Mouse (Mus musculus) liver, adult (tissue): ENCODE data around the gene Mthfr.

ENCODE experiments used
- GATA4 ChIP-seq: IDR thresholded peaks from 2 replicates; pipeline ENCODE4 v1.6.1; 2014; ENCODE audit warnings: mild to moderate bottlenecking, low read length; ENCODE audit not compliant: insufficient replicate concordance

Gene Mthfr

DNA sequence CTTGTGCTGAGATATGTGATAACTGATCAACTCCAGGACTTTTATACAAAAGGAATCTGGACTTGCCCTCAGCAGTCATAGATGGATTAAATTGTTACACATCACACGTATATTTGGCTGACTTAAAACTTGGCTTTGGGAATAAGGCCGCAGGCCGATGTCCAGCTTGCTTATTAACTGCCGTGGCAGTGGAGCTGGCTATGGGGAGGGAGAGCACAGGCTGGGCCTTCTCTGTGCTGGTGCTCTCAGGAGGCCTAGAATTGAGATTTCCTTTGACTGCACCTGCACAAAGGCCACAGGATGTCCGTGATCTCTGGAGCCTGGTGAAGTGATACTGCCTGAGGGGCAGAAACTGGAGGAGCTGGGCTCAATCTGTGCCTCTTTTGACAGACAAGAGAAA, 8.4 kb upstream of the Mthfr start:
- TF ChIP-seq GATA4: no peak

DNA sequence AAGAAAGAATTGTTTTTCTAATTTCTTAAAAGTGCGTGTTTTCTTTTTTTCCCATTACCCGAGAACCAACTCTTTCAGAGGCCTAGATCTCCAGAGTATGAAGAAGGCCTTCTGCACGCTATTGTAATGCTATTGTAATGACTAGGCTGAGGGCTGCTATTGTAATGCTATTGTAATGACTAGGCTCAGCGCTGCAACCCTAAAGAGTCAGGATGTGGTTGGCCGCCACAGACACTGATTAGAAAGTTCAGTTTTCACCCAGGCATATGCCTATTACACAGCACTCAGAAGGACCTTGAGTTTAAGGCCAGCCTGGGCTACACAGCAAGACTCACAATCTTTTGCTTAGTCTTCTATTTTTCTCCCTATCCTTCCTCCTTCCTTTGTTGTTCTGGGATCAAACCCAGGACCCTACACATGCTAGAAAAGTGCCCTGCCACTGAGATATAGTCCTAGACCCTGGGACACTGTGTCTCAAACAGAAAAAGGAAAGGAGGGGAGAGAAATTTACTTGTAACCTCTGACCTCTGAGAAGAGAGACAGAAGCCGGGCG, 4.9 kb upstream of the Mthfr start:
- TF ChIP-seq GATA4: no peak

DNA sequence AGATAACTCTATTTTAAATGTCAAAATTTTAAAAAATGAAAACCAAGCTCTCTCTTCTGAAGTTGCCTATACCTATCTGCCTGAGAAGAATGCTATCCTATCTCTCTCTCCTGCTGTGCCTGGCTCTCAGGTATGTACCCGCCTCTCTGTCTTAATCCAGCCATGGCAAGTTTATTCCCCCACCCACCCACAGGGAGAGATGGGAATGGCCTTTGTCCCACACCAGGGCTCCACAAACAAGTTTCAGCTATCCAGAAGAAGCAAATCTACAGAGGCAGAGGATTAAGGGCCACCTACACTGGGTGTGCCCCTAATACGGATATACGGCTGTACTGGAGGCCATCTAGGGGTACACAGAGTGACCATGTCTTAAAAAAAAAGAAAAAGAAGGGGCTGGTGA, 3.4 kb upstream of the Mthfr start:
- no peak for TF ChIP-seq GATA4

DNA sequence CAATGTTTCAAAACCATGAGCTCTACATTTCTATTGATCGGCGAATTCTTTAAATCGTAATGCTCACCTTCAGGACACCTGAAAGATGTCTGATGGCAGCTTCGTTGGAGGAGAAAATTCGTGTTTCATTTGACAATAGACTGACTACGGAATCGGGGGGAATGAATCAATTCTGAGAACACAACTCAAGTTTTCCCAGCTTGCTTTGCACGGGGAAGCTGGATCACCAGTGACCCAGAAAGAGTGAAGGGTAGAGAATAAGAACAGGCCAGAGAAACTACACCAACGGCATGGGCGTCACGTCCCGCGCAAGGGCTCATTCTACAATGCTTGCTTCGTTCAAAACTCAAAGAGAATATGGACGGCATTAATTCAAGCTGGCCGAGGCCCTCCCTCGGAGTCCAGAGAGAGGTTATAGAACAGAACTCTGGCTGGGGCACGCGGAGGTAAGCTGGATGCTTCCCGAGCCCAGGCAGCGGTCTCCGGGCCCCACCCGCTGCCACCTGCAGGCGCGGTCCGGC, 738 bp upstream of the Mthfr start:
- TF ChIP-seq GATA4: no peak

DNA sequence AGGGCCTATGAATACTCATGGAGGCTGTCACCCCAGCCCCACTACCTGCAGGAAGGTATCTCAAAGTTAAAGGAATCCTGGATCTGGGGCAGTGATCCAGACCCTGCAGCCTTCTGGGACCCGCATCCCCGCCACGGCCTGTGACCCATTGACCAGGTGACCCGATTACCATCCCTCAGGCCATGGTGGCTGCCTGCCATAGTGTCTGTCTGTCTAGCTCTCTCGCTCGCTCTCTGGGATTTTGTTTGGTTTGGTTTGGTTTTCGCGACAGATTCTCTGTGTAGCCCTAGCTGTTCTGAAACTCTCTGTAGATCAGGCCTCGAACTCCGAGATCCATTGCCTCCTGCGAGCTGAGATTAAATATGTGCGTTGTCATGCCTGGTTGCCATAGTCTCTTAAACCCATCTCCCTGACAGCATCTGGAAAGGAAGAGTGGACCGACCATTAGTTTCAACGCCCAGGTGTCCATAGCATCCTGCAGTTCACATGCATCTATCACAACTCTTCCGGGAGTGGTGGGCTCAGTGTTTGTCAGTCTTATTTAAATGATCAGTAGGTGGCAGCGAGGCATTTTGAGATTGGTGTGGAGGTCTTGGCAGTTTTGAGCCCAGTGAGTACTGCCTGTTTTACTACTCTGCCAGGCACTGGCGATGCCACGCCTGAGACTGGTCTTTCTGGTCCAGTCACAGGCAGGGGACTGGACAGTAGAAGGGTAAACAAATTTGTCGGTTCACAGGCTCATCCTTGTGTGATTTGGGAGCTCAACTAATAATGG, 564 bp downstream of the Mthfr start:
- no peak for TF ChIP-seq GATA4

DNA sequence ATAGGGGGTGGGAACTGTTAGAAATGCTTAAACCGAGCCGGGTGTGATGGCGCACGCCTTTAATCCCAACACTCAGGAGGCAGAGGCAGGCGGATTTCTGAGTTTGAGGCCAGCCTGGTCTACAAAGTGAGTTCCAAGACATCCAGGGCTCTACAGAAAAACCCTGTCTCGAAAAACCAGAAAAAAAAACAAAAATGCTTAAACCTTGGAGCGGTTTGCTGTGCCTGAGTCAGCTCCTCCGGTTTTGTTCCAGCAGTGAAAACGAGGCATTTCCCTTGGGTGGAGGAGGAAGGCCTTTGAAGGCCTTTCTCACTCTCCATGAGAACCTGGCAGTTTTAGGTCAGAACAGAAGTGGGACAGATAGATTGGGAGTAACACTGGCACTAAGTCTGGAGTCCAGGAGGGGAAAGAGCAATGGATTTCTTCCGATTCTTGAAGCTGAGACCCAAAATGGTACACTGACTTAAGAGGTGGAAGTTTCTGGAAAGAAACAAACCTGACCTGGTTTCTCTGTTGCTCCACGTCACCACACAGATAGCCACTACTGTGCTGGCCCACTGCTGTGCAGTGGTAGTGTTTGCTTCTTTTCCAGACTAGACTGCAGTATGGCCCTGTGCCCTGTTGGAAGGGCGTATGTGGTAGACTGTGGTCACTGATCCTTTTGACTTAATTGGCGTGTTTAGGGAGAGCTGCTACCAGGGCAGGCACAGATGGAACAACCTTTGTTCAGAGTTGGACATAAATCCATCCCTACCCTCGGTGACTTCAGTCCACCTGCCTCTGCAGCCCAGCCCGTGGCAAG, 1.4 kb downstream of the Mthfr start:
- TF ChIP-seq GATA4: no peak

DNA sequence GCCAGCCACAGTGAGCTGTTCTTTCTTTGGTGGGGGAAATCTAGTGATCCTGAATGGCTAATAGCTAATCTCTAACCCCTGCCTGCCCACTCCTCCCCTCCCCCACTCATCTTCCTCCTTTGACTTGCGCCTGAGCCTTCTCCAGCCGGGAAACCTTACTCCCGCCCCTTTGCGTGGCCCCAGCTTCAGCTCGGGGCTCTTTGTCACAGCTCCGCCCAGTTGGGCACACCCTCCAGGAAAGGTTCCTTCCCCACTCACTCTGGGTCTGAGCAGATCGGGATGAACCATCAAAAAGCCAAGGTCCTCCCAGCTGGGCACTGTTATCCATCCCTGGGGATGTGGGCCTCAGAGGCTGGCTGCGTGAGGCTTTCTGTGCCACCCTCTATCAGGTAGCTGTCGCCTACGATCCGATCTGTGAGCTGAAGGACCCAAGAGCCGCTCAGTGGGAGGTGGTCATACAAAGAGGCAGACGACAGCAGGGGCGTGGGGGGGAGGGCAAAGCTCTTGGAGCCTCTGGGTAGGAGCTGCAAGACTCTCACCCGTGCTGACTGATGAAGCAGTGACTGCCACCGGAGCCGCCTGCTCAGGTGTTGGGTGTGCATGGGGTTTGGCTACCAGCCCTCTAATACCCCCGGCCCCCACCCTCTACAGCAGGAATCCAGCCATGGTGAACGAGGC, 2.2 kb downstream of the Mthfr start:
- no peak for TF ChIP-seq GATA4

DNA sequence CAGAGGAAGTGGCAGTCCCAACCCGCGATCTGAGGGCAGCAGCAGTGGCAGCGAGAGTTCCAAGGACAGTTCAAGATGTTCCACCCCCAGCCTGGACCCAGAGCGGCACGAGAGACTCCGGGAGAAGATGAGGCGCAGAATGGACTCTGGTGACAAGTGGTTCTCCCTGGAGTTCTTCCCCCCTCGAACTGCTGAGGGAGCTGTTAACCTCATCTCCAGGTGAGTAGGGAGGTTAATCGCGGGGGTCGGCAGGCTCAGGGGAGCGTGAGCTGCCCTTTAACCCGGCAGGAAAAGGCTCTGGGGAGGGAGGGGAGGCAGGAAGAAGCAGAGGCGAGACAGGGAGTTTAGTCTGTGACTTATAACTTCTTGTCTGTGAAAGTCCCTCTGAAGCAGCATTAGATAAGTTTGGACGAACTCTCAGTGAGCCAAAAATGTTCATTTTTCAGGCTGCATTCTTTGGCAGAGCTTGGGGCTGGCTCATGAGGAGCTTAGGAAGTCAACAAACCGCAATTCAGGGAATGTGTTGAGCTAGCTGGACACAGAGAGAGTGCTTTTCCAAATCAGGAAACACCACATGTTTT, 2.8 kb downstream of the Mthfr start:
- TF ChIP-seq GATA4: peak; percentile 8; the same call in 1 of the 2 replicates

DNA sequence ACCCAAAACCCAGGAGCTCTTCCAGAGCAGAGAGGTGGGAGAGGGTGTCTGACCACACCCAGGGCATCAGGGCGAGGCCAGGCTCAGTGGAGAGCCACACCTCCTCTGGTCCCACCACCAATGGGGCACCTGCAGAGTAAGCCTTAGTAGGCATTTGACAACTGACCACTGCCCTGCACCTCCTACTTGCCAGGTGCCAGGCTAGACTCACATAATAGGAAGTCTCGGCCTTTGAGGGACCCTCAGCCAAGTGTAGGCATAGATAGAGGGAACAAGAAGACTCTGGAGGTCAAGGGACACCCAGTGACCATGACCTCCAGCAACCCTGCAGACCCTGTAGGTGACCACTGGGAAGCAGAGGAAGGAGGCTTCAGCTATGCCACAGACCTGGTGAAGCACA, 5.2 kb downstream of the Mthfr start:
- TF ChIP-seq GATA4: no peak

DNA sequence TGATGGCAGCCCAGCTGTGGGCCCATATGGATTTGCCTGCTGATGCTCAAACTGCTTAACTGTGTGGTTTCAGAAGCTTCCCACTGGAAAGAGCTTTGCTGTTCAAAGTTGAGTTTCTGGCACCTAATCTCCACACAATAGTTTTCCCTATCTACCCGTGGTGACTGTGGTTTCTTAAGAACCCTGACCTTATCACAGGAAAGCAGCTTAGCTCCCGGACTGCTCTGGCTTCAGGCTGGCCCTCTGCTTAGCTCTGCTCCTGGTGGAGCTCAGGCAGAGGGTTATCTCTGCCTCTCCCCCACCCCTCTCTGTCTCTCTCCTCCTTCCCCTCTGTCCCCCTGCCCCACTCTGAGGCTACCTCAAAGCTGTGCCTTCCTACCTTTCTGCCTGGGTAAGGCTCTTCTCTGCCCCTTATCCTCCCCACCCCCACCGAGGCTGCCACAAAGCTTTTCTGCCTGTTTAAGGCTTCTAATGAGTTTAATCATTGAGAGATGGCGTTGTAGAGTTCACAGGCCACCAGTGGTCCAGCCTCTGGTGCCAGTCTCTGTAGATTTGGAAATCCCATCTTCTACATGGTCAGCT, 7.7 kb downstream of the Mthfr start:
- no peak for TF ChIP-seq GATA4

DNA sequence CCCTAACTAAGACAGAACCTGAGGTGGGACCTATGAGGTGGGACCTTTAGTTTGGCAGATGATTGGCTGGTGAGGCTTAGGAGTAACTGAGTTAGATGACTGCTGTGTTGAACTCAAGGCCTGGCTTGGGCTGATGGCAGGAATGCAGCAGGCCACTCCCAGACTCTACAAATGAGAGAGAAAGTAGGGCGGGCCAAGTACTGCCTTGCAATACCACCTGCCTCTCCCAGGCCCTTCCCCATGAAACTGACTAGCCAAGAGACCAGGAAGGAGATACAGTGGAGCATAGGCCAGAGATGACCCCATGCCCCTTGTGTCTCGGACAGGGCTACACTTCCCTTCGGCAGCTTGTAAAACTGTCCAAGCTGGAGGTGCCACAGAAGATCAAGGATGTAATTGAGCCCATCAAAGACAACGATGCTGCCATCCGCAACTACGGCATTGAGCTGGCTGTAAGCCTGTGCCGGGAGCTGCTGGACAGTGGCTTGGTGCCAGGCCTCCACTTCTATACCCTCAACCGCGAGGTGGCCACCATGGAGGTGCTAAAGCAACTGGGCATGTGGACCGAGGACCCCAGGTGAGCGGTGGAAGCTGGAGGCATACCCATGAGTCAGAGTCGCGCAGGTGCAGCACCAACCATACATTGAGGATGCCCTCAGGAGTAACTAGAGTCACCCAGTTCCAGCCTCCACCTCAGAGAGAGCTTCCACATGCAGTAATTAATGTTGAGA, 12.3 kb downstream of the Mthfr start:
- no peak for TF ChIP-seq GATA4

DNA sequence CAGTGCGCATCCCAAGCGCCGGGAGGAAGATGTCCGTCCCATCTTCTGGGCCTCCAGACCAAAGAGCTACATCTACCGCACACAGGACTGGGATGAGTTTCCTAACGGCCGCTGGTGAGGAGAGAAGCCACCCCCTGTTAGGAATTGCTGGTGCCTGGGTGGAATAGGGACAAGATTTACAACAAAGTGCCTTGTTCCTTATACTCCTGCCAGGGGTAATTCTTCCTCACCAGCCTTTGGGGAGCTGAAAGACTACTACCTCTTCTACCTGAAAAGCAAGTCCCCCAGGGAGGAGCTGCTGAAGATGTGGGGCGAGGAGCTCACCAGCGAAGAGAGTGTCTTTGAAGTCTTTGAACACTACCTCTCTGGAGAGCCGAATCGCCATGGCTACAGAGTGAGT, 13.0 kb downstream of the Mthfr start:
- TF ChIP-seq GATA4: no peak

DNA sequence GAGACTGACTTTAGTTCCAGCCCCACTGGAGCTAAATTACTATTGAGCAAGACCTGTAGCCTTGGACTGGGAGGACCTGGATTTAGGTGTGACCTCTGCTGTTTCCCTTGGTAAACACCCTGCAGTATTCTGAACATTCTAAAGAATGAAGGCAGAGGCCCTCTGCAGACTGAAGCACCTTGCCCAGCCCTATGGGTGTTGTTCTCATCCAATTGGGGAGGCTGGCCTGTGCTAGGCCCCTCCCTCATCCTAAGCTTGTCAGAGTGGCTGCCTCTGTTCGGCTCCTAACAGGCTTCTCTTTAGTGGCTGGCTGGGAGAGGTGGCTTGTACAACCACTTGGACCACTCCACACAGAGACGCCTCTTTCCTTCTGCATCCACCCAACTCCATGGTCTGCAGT, 14.1 kb downstream of the Mthfr start:
- TF ChIP-seq GATA4: no peak

DNA sequence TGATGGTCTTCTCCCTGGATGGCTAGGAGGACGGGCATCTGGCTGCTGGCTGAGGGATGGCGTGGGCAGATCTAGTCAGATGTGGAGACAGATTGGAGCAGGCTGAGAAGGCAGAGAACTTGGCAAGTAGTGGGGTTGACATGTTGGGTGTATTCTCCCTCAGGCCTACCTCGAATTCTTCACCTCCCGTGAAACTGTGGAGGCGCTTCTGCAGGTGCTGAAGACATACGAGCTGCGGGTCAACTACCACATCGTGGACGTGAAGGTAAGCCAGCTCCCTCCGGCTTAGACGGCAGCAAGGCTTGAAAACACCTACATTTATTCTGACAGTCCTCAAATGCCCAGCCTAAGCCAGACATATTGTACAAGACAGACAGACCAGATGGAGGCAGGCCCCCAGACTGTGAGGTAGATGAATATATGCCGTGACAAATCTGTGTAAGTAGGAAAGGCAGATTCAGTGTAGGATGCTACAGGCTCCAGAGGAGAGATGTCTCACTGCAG, 14.6 kb downstream of the Mthfr start:
- no peak for TF ChIP-seq GATA4
